Mouse (Mus musculus): Measurements from ENCODE around the gene Taok3. TPM values are rescaled to one million over a fixed set of nuclear protein-coding genes. Genes with fewer than 3 reads are reported as not detected.

Taok3 gene
- polyA plus RNA-seq, 1 experiment from 2014 or later, result 18.1 TPM

DNA sequence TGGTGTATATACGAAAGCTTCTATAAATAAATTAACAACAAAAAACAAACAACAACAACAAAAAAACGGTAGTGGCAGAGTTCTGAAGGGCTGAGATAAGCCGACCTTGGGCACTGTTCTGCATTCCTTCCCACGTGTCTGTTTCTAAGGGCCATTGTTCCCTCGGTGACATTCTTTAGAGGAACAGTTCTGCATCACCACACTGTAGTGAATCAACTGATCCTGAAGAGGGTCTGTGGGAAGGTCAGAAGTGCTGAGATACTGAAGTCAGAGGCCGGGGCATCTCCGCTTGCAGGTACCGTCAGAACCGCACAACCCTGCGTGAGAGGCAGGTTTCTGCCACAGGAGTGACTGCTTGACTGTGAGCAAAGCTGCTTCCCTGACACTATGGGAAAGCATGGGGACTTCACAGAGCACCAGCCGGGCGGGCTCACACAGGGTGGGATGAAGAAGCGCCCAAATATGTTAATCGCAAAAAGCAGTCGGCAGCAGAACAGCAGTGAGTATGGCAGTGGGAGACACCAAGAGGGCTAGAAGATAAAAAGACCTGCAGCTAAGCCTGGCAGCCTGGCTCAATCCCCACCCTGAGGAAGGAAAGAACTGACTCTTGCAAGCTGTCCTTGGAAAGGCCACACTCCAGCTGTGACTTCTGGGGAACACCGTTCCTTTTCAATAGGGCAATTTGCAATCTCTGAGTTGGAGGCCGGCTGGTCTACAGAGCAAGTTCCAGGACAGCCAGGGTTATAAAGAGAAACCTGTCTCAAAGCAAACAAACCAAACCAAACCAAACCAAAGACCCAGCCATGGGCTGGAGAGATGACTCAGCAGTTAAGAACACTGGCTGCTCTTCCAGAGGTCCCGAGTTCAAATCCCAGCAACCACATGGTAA is 184.0 kb downstream of the Taok3 start:
- H3K9ac ChIP-seq (ENCODE audit: low read depth, low read length), result no peak overlapping the region
- no peak overlapping the region for H3K4me2 ChIP-seq (ENCODE audit: low read depth, low read length)
- H3K4me1 ChIP-seq (ENCODE audit: control insufficient read depth, insufficient read depth, low read length), result no peaks in the 10 kb centered on the region
- DNase-seq (ENCODE audit: low spot score), result no peak
- H3K4me3 ChIP-seq (ENCODE audit: low read depth, low read length), result no peak overlapping the region
- H3K27ac ChIP-seq (replicated peaks; ENCODE audit: low read depth, low read length), result no peak overlapping the region
- no peaks in the 10 kb centered on the region for H3K27me3 ChIP-seq (replicated peaks; ENCODE audit: control insufficient read depth, insufficient read depth, low read length)
- ATAC-seq (ENCODE audit: low read depth), result no peak
- H3K36me3 ChIP-seq (ENCODE audit: control insufficient read depth, insufficient read depth, low read length), result no peaks in the 10 kb centered on the region
- no peaks in the 10 kb centered on the region for H3K9me3 ChIP-seq (ENCODE audit: control insufficient read depth, low read length)
- WGBS, result 64% methylated on average over 18 of the region's 18 CpGs

DNA sequence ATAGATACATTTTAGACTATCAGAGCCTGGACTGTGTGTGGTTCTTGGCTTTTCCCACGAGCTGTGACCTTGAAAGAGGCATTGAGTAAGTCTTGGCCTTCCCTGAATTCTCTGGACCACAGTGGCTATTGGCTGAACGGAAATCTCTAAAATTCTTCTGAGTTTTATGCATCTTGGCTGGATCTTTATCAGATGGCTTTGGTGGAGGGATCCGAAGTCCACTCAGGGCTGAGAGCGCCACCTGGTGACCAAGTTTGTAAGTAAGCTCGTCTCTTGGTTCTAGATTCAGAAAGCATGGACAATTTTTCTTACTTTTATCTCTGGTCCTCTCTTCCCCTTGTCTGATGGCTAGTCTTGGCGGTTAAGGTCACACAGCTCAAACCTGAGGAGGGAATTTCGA is 185.0 kb downstream of the Taok3 start:
- no peak overlapping the region for H3K27ac ChIP-seq (replicated peaks; ENCODE audit: low read depth, low read length)
- DNase-seq (ENCODE audit: low spot score), result peak; percentile 81
- H3K9me3 ChIP-seq (ENCODE audit: control insufficient read depth, low read length), result no peaks in the 10 kb centered on the region
- H3K4me3 ChIP-seq (ENCODE audit: low read depth, low read length), result no peak overlapping the region
- H3K9ac ChIP-seq (ENCODE audit: low read depth, low read length), result no peak overlapping the region
- no peaks in the 10 kb centered on the region for H3K27me3 ChIP-seq (replicated peaks; ENCODE audit: control insufficient read depth, insufficient read depth, low read length)
- peak; percentile 26; the same call in 1 of the 2 replicates for ATAC-seq (ENCODE audit: low read depth)
- 71% methylated on average over 7 of the region's 7 CpGs for WGBS
- no peak overlapping the region for H3K4me2 ChIP-seq (ENCODE audit: low read depth, low read length)
- H3K36me3 ChIP-seq (ENCODE audit: control insufficient read depth, insufficient read depth, low read length), result no peaks in the 10 kb centered on the region
- no peaks in the 10 kb centered on the region for H3K4me1 ChIP-seq (ENCODE audit: control insufficient read depth, insufficient read depth, low read length)

DNA sequence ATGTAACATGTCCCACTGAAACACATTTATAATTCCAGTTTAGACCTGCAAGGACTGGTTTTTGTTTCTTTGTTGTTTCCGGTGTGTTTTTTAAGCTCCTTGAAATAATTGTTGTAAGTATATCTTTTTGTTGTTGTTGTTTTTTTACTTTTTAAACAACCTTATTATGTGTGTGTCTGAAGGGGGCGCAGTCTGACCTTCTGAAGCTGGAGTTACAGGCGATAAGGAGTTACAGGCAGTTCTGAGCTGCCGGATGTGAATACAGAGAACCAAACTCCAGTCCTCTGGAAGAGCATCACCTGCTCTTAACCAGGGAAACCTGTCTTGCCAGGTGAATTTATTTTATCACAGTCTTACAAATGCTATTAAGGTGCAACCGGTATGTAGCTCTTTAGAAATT is 185.8 kb downstream of the Taok3 start:
- Histone ChIP-seq H3K9me3 (ENCODE audit: control insufficient read depth, low read length) (no peaks in the 10 kb centered on the region), H3K4me1 (ENCODE audit: control insufficient read depth, insufficient read depth, low read length) (no peaks in the 10 kb centered on the region), H3K4me3 (ENCODE audit: low read depth, low read length) (no peak overlapping the region), H3K27me3 (replicated peaks; ENCODE audit: control insufficient read depth, insufficient read depth, low read length) (no peaks in the 10 kb centered on the region), H3K9ac (ENCODE audit: low read depth, low read length) (no peak overlapping the region), H3K4me2 (ENCODE audit: low read depth, low read length) (no peak overlapping the region), H3K36me3 (ENCODE audit: control insufficient read depth, insufficient read depth, low read length) (no peaks in the 10 kb centered on the region), H3K27ac (replicated peaks; ENCODE audit: low read depth, low read length) (no peak overlapping the region)
- no peak for DNase-seq (ENCODE audit: low spot score)
- no peak for ATAC-seq (ENCODE audit: low read depth)
- WGBS, result 90% methylated on average over 5 of the region's 5 CpGs

DNA sequence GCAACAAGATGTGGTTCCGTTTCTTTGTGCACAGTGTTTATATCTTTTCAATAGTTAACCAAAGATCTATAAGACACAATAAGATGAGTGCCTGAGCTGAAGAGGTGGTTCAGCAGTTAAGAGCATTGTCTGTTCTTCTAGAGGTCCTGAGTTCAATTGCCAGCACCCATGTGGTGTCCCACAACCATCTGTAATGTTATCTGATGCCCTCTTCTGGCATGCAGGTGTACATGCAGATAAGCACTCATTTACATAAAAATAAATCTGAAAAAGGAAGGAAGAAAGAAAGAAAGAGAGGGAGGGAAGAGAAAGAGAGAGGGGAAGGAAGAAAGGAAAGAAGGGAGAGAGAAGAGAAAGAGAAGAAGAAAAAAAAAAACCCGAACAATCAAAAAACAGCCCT is 186.9 kb downstream of the Taok3 start:
- no peak overlapping the region for H3K4me3 ChIP-seq (ENCODE audit: low read depth, low read length)
- no peaks in the 10 kb centered on the region for H3K4me1 ChIP-seq (ENCODE audit: control insufficient read depth, insufficient read depth, low read length)
- H3K27ac ChIP-seq (replicated peaks; ENCODE audit: low read depth, low read length), result no peak overlapping the region
- no peak for ATAC-seq (ENCODE audit: low read depth)
- WGBS, result 92% methylated on average over 2 of the region's 2 CpGs
- no peaks in the 10 kb centered on the region for H3K27me3 ChIP-seq (replicated peaks; ENCODE audit: control insufficient read depth, insufficient read depth, low read length)
- H3K4me2 ChIP-seq (ENCODE audit: low read depth, low read length), result no peak overlapping the region
- no peak for DNase-seq (ENCODE audit: low spot score)
- no peak overlapping the region for H3K9ac ChIP-seq (ENCODE audit: low read depth, low read length)
- no peaks in the 10 kb centered on the region for H3K9me3 ChIP-seq (ENCODE audit: control insufficient read depth, low read length)
- H3K36me3 ChIP-seq (ENCODE audit: control insufficient read depth, insufficient read depth, low read length), result no peaks in the 10 kb centered on the region

DNA sequence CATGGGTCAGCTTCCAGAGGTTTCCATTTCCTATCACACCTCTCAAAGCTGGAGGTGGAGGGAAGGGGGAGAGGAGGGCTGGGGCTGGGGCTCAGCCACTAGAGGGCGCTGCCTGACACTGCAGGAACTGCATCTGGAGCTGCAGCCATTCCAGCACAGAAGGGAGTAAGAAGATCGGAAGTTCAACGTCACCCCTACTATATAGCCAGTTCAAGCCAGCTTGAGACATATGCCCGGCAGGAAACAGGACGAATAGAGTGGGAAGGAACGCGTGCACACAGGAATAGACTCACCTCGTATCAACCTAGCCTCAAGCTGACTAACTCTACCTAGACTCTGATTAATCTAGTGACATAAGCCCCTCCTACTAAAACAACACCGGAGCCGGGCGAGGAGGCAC is 187.8 kb downstream of the Taok3 start:
- Histone ChIP-seq H3K4me1 (ENCODE audit: control insufficient read depth, insufficient read depth, low read length) (no peaks in the 10 kb centered on the region), H3K27me3 (replicated peaks; ENCODE audit: control insufficient read depth, insufficient read depth, low read length) (no peaks in the 10 kb centered on the region), H3K9me3 (ENCODE audit: control insufficient read depth, low read length) (no peaks in the 10 kb centered on the region), H3K4me3 (ENCODE audit: low read depth, low read length) (no peak overlapping the region), H3K36me3 (ENCODE audit: control insufficient read depth, insufficient read depth, low read length) (no peaks in the 10 kb centered on the region), H3K4me2 (ENCODE audit: low read depth, low read length) (no peak overlapping the region), H3K27ac (replicated peaks; ENCODE audit: low read depth, low read length) (no peak overlapping the region), H3K9ac (ENCODE audit: low read depth, low read length) (no peak overlapping the region)
- DNase-seq (ENCODE audit: low spot score), result peak; percentile 59
- ATAC-seq (ENCODE audit: low read depth), result 0 out of 2 replicates have a peak, but pooled peaks have one; percentile 12
- 42% methylated on average over 11 of the region's 11 CpGs for WGBS

DNA sequence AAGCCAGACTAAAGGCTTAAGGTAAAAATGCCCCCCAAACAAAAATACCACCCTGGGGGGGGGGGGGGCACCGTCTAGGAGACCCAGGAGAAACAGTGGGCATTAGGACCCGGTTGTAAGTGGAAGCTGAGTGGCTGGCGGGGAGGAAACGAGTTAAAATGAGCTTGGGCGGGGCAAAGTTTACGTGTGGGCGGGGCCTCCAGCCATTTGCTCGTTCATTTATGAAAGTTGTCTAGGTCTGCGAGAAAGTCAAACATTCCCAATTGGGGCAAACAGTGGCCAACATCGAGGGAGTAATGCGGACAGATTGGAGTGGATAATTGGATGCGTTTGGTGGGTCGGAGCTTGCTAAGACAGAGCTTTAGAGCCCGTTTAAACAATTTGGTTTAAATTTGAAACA is 193.5 kb downstream of the Taok3 start:
- no peak for ATAC-seq (ENCODE audit: low read depth)
- H3K27ac ChIP-seq (replicated peaks; ENCODE audit: low read depth, low read length), result no peak overlapping the region
- no peaks in the 10 kb centered on the region for H3K36me3 ChIP-seq (ENCODE audit: control insufficient read depth, insufficient read depth, low read length)
- peak overlapping the region; percentile 31 for H3K4me3 ChIP-seq (ENCODE audit: low read depth, low read length)
- peak overlapping the region; percentile 47 for H3K4me2 ChIP-seq (ENCODE audit: low read depth, low read length)
- H3K9me3 ChIP-seq (ENCODE audit: control insufficient read depth, low read length), result no peaks in the 10 kb centered on the region
- H3K27me3 ChIP-seq (replicated peaks; ENCODE audit: control insufficient read depth, insufficient read depth, low read length), result no peaks in the 10 kb centered on the region
- DNase-seq (ENCODE audit: low spot score), result peak; percentile 74
- H3K4me1 ChIP-seq (ENCODE audit: control insufficient read depth, insufficient read depth, low read length), result peaks cover 11% of the 10 kb centered on the region
- H3K9ac ChIP-seq (ENCODE audit: low read depth, low read length), result peak overlapping the region; percentile 51; the same call in 1 of the 2 replicates
- 18% methylated on average over 14 of the region's 14 CpGs for WGBS

DNA sequence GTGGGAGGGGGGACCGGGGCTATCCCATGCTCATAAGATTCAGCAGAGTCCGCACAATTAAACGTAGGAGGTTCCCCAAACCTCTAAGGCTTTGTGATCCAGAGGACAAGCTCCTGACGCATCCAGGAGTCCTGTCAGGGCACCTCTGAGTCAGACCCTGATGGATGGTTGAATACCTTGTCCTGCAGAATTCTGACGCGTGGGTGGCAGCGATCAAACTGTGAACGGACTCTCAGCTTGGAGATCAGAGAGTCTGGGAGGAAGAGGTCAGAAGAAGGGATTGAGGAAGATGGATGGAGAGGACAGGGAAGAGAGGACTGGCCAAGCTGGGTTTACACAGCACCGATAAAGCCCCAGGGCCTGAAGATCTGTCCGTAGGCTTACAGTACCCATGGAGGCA is 194.0 kb downstream of the Taok3 start:
- H3K27ac ChIP-seq (replicated peaks; ENCODE audit: low read depth, low read length), result peak overlapping the region; percentile 77

DNA sequence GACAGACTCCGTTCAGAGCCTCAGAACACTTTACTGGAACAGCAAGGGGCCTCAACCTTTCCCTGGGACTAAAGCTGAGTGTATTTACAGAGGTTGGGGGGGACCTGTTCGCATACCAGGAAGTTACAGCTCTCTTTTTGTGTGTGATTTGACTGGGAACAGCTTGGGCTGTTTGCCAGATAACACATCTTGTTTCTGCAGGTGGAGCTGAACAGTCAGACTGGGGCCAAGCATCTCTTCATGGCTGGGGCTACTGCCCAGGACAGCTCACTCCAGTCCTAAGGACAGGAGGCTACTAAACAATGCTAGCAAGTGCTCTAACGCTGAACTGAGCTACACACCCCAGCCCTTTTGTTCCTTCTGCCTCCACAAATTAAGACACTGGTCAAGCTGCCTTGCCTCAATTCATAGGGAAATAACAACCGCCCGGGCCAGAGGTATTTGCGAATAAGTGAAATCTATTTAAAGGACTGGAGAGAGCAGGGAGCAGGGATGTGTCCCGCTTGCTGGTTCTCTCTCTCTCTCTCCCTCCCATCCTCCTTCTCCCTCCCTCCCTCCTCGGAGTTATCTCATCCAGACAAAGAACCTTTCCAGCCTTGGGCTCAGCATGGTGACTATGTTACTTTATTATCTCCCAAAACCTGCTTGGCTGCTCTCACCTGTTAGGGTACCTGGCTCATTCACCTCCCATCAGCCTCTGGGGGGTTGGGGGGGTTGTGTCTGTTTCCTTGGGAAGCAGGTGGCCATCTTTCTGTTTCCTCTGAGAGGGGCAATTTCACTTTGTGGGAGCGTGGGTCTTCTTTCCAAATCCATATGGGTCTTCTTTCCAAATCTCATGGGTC is 194.9 kb downstream of the Taok3 start:
- Histone ChIP-seq H3K4me3 (ENCODE audit: low read depth, low read length) (no peak overlapping the region), H3K27ac (replicated peaks; ENCODE audit: low read depth, low read length) (peak overlapping the region; percentile 77)
- DNase-seq (ENCODE audit: low spot score), result peak; percentile 72

More for the DNA sequence above, 194.0 kb downstream of the Taok3 start:
- Histone ChIP-seq H3K27me3 (replicated peaks; ENCODE audit: control insufficient read depth, insufficient read depth, low read length) (no peaks in the 10 kb centered on the region), H3K9ac (ENCODE audit: low read depth, low read length) (peak overlapping the region; percentile 51), H3K4me1 (ENCODE audit: control insufficient read depth, insufficient read depth, low read length) (peaks cover 11% of the 10 kb centered on the region), H3K36me3 (ENCODE audit: control insufficient read depth, insufficient read depth, low read length) (no peaks in the 10 kb centered on the region), H3K9me3 (ENCODE audit: control insufficient read depth, low read length) (no peaks in the 10 kb centered on the region), H3K4me2 (ENCODE audit: low read depth, low read length) (peak overlapping the region; percentile 47), H3K4me3 (ENCODE audit: low read depth, low read length) (peak overlapping the region; percentile 31)
- DNase-seq (ENCODE audit: low spot score), result no peak
- 34% methylated on average over 10 of the region's 10 CpGs for WGBS
- ATAC-seq (ENCODE audit: low read depth), result no peak

More for the DNA sequence above, 194.9 kb downstream of the Taok3 start:
- Histone ChIP-seq H3K36me3 (ENCODE audit: control insufficient read depth, insufficient read depth, low read length) (no peaks in the 10 kb centered on the region), H3K4me2 (ENCODE audit: low read depth, low read length) (peak overlapping the region; percentile 31), H3K4me1 (ENCODE audit: control insufficient read depth, insufficient read depth, low read length) (peaks cover 11% of the 10 kb centered on the region), H3K9ac (ENCODE audit: low read depth, low read length) (0 out of 2 replicates have a peak overlapping the region, but pooled peaks have one; percentile 19), H3K9me3 (ENCODE audit: control insufficient read depth, low read length) (no peaks in the 10 kb centered on the region), H3K27me3 (replicated peaks; ENCODE audit: control insufficient read depth, insufficient read depth, low read length) (no peaks in the 10 kb centered on the region)
- peak; percentile 8 for ATAC-seq (ENCODE audit: low read depth)
- WGBS, result 16% methylated on average over 9 of the region's 9 CpGs

All from embryonic facial prominence, embryonic 14.5 days (tissue).